Mouse (Mus musculus) kidney, postnatal 0 days (tissue): ENCODE measurements around the gene Map3k20. TPM values are rescaled to one million over a fixed set of nuclear protein-coding genes. Genes with fewer than 3 reads are reported as not detected.

Experiments
- ATAC-seq: fragments of 200-750 bp; cut with Nextera tagmentation; replicated peaks from 2 replicates; pipeline ENCODE4 v1.8.0; 2017; ENCODE audit warnings: low read depth, moderate number of reproducible peaks, moderate TSS enrichment, moderate library complexity; ENCODE audit not compliant: low FRiP score
- DNase-seq: peaks from one replicate; pipeline ENCODE4 v3.0.0-alpha.2; 2016; ENCODE audit warnings: low spot score
- H3K27ac ChIP-seq: fragments of 300-500 bp; sonication (generic); 2 replicates; pipeline ENCODE4 v1.5.1; 2014; ENCODE audit warnings: mild to moderate bottlenecking
- H3K27me3 ChIP-seq: fragments of 300-500 bp; sonication (generic); 2 replicates; pipeline ENCODE4 v1.6.1; 2014; ENCODE audit warnings: low read length, mixed read lengths; ENCODE audit not compliant: insufficient read depth
- H3K36me3 ChIP-seq: fragments of 300-500 bp; sonication (generic); 2 replicates; pipeline ENCODE4 v1.6.1; 2014; ENCODE audit warnings: low read length, mixed read lengths; ENCODE audit not compliant: insufficient read depth
- H3K4me1 ChIP-seq: fragments of 300-500 bp; sonication (generic); replicated peaks from 2 replicates; pipeline ENCODE4 v1.6.1; 2014; ENCODE audit warnings: antibody characterized with exemption, low read length, mixed read lengths; ENCODE audit not compliant: insufficient read depth
- H3K4me2 ChIP-seq: fragments of 300-500 bp; sonication (generic); 2 replicates; pipeline ENCODE4 v1.6.1; 2014; ENCODE audit warnings: mild to moderate bottlenecking, low read length, moderate library complexity, mixed read lengths
- H3K4me3 ChIP-seq: fragments of 300-500 bp; sonication (generic); replicated peaks from 2 replicates; pipeline ENCODE4 v1.5.1; 2014; ENCODE audit warnings: low read depth, low read length
- H3K9ac ChIP-seq: fragments of 300-500 bp; sonication (generic); 2 replicates; pipeline ENCODE4 v1.6.1; 2014; ENCODE audit warnings: low read depth, low read length
- H3K9me3 ChIP-seq: fragments of 300-500 bp; sonication (generic); replicated peaks from 2 replicates; pipeline ENCODE4 v1.6.1; 2016; ENCODE audit warnings: low read length, inconsistent platforms, mixed read lengths
- CTCF ChIP-seq: IDR thresholded peaks from 2 replicates; pipeline ENCODE4 v1.5.1; 2016; ENCODE audit warnings: antibody characterized with exemption, low read depth, mild to moderate bottlenecking, moderate library complexity
- WGBS: fragments of 180-500 bp; shearing (Covaris S2); extraction: QIAGEN DNeasy Blood & Tissue Kit; methylation state at CpG from one replicate; pipeline ENCODE4 v1.1.7; 2014; 5-methylcytosine and 5-hydroxymethylcytosine counted together
- polyA plus RNA-seq: library from polyadenylated mRNA; unstranded; fragments of >200 nt; fragmentation: Nextera tagmentation; extraction: Ambion mirVana; gene quantifications from 2 replicates; pipeline ENCODE4 v1.2.1, GENCODE M21; 2015

The Map3k20 gene
- polyA plus RNA-seq, 1 experiment from 2014 or later, result 10.1 TPM

DNA sequence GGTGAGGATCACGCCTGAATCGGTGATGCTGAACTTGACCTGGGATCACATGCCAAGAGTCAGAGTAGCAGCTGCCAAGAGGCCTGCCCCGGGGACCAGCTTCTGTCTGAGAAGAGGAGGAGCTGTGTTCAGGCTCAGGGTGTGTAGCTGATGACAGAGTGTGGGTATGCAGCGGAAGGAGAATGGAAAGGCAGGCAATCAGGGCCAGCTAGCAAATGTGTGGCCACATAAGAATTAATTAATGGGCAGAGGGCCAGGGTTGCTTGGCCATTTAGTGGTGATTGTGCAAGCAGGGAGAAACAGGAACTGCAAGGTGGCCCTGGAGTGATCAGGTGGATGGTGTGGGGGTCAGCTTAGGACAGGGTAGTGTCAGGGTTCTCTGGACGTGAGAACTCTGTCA, 23.5 kb downstream of the Map3k20 start:
- H3K27ac ChIP-seq, result no peak overlapping the region
- peaks cover 8% of the 10 kb centered on the region; the same call in 1 of the 2 replicates for H3K4me1 ChIP-seq
- no peak for DNase-seq
- no peak overlapping the region for H3K4me2 ChIP-seq
- TF ChIP-seq CTCF, result no peak
- ATAC-seq, result no peak
- no peaks in the 10 kb centered on the region for H3K36me3 ChIP-seq
- no peaks in the 10 kb centered on the region for H3K27me3 ChIP-seq
- 54% methylated on average over 5 of the region's 5 CpGs for WGBS
- no peak overlapping the region for H3K4me3 ChIP-seq
- H3K9ac ChIP-seq, result no peak overlapping the region
- no peaks in the 10 kb centered on the region for H3K9me3 ChIP-seq

DNA sequence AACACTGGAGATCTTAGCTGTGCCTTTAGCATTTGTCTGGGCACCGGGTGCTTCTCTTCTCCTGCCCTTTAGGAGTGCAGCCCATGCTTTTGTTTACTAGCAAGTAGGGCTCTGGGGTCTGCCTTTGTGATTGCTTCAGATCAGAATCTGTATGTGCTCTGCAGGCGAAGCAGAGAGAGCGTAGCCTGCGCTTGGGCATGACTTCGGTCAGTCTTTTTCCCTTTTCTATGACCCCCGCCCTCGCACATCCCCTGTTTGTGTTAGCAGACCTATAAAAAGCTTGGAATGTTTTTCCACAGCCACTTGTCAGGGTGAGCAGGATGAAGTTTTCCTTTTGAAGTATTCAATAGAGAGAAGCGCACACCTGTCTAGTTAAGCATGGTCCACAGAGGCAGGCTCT, 26.0 kb downstream of the Map3k20 start:
- Histone ChIP-seq H3K9ac (no peak overlapping the region), H3K27me3 (no peaks in the 10 kb centered on the region), H3K4me3 (no peak overlapping the region), H3K9me3 (no peaks in the 10 kb centered on the region), H3K4me2 (no peak overlapping the region), H3K27ac (0 out of 2 replicates have a peak overlapping the region, but pooled peaks have one; percentile 37), H3K4me1 (peaks cover 8% of the 10 kb centered on the region; the same call in 1 of the 2 replicates), H3K36me3 (no peaks in the 10 kb centered on the region)
- no peak for TF ChIP-seq CTCF
- no peak for ATAC-seq
- WGBS, result 39% methylated on average over 8 of the region's 8 CpGs
- DNase-seq, result no peak

DNA sequence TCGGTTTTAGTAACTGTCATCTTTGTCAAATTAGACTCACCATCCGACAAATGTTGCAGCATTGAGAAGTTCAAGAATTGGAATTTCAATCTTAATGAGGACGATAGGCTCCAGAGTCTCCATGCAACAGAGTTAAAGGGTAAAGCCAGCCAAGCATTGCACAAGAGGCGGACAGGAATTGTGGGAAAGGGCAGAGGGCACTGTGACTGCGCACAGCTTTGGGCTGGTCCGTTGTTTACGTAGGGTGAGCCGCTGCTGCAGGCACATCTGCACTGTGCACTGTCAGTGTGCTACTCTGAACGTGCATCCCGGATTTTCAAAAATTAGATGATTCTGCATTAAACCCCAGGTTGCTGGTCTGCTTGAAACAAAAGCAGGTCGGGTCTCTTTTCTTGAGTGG, 27.9 kb downstream of the Map3k20 start:
- ATAC-seq (no peak), DNase-seq (no peak)
- Histone ChIP-seq H3K4me3 (no peak overlapping the region), H3K27me3 (no peaks in the 10 kb centered on the region), H3K36me3 (no peaks in the 10 kb centered on the region), H3K4me1 (peaks cover 10% of the 10 kb centered on the region), H3K9me3 (no peaks in the 10 kb centered on the region), H3K4me2 (no peak overlapping the region), H3K27ac (no peak overlapping the region), H3K9ac (no peak overlapping the region)
- WGBS, result 65% methylated on average over 11 of the region's 11 CpGs
- no peak for TF ChIP-seq CTCF

DNA sequence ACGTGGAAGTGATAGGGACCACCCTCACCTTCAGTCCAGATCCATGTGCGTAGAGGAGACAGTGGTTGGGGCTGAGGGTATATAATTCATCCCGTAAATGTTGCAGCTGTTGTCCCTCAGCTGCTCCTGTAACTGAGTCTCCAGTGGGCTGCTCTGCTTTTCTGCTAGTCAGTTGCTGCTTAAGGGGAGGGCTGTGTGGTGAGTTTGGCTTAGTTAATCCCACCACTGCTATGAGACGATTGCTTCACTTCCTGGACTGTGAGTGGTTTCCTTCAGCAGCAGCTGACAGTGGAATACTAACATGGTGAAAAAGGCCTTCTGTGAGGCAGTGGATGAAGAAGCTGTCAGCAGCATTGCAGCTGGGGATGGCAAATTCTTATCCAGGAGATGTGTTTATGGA, 33.0 kb downstream of the Map3k20 start:
- H3K9ac ChIP-seq, result no peak overlapping the region
- peaks cover 24% of the 10 kb centered on the region for H3K4me1 ChIP-seq
- DNase-seq (peak; percentile 54), ATAC-seq (no peak)
- whole genome bisulfite sequencing, result 32% methylated on average over 4 of the region's 4 CpGs
- no peaks in the 10 kb centered on the region for H3K9me3 ChIP-seq
- peak overlapping the region; percentile 15; the same call in 1 of the 2 replicates for H3K27ac ChIP-seq
- no peak overlapping the region for H3K4me2 ChIP-seq
- no peaks in the 10 kb centered on the region for H3K36me3 ChIP-seq
- TF ChIP-seq CTCF, result no peak
- no peaks in the 10 kb centered on the region for H3K27me3 ChIP-seq
- H3K4me3 ChIP-seq, result no peak overlapping the region

DNA sequence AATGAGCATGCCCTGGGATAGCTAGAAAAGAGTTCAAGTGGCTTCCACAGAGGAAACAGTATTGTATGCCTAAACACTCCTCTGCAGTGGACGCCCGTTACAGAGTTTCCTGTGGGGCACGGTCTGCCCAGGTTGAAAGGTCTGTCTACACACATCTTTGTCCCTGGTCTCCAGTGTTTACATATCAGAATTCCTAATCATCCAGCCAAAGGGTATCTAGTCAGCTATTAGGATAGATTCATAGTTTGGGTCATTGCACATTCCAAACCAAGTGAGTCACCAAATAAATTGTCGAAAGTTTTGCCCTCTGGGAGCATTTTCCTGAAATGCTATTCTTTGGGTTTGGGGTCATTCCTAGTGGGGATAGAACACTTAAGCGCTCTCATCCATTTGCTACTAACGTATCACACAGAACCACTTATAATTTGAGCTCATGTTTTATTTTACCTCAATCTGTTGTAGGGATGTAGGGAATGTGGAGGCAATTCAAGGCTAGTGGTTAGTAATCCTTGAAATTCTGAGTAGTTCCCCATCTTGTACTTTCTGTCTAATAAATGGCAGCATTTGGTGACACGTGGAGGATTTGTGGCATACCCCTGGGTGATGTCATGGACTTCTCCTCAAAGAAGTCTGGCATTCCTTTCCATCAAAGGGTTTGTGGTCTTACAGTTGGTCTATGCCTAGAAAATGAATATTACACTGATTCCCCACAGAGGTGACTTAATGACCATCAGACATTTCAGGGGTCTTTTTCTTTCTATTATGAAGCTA, 33.8 kb downstream of the Map3k20 start:
- no peak for DNase-seq
- Histone ChIP-seq H3K36me3 (no peaks in the 10 kb centered on the region), H3K9ac (no peak overlapping the region), H3K27me3 (no peaks in the 10 kb centered on the region), H3K4me3 (no peak overlapping the region), H3K9me3 (no peaks in the 10 kb centered on the region), H3K4me1 (peaks cover 30% of the 10 kb centered on the region), H3K4me2 (no peak overlapping the region), H3K27ac (peak overlapping the region; percentile 15; the same call in 1 of the 2 replicates)
- 70% methylated on average over 7 of the region's 7 CpGs for WGBS
- no peak for TF ChIP-seq CTCF
- no peak for ATAC-seq

DNA sequence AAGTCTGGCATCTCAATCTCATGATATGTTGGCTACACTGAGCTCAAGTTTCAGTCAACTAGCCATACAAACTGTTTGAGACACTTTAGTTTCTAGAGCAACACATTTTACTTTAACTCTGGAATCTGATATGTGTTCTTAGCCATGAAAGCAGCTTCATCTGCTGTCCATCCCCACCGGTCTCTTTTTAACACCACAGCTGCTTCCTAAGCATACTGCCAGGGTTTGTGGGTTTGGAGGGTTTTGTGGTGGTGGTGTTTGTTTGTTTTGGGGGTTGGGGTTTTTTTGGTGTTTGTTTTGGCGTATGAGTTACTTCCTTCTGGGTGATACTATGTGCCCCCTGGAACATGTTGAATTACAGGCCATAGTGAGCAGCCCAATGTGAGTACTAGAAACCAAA, 35.2 kb downstream of the Map3k20 start:
- no peak overlapping the region for H3K4me2 ChIP-seq
- no peaks in the 10 kb centered on the region for H3K27me3 ChIP-seq
- no peak overlapping the region for H3K27ac ChIP-seq
- 43% methylated on average over 2 of the region's 2 CpGs for WGBS
- no peaks in the 10 kb centered on the region for H3K9me3 ChIP-seq
- no peak for ATAC-seq
- DNase-seq, result peak; percentile 61
- no peaks in the 10 kb centered on the region for H3K36me3 ChIP-seq
- no peak overlapping the region for H3K9ac ChIP-seq
- H3K4me3 ChIP-seq, result no peak overlapping the region
- TF ChIP-seq CTCF, result no peak
- H3K4me1 ChIP-seq, result peaks cover 30% of the 10 kb centered on the region
